Mouse (Mus musculus) hindbrain, embryonic 12.5 days (tissue): ENCODE measurements at regions not wholly inside any gene's neighbourhood (a gene's known extent, or its start where the extent isn't known, plus 50 kb on each side); places are given as distances from the start of the nearest gene placed in this dataset.
A peak's percentile ranks its signal among the peaks of the same experiment; 100 is the strongest.

Experiments used
- ATAC-seq: fragments of 200-750 bp; cut with Nextera tagmentation; 2 replicates; pipeline ENCODE4 v1.8.0; 2017; ENCODE audit warnings: moderate TSS enrichment; ENCODE audit not compliant: low FRiP score
- H3K27ac ChIP-seq: fragments of 300-500 bp; sonication (generic); 2 replicates; pipeline ENCODE4 v1.5.1; 2016; ENCODE audit warnings: mild to moderate bottlenecking
- H3K27me3 ChIP-seq: fragments of 300-500 bp; sonication (generic); 2 replicates; pipeline ENCODE4 v1.6.1; 2016; ENCODE audit warnings: mild to moderate bottlenecking
- H3K36me3 ChIP-seq: fragments of 300-500 bp; sonication (generic); 2 replicates; pipeline ENCODE4 v1.6.1; 2016; ENCODE audit warnings: mild to moderate bottlenecking
- H3K4me1 ChIP-seq: fragments of 300-500 bp; sonication (generic); 2 replicates; pipeline ENCODE4 v1.6.1; 2016
- H3K4me2 ChIP-seq: fragments of 300-500 bp; sonication (generic); replicated peaks from 2 replicates; pipeline ENCODE4 v1.6.1; 2016; ENCODE audit warnings: mild to moderate bottlenecking
- H3K4me3 ChIP-seq: fragments of 300-500 bp; sonication (generic); 2 replicates; pipeline ENCODE4 v1.5.1; 2016; ENCODE audit warnings: mild to moderate bottlenecking
- H3K9ac ChIP-seq: fragments of 300-500 bp; sonication (generic); 2 replicates; pipeline ENCODE4 v1.6.1; 2016; ENCODE audit warnings: mild to moderate bottlenecking, moderate library complexity
- H3K9me3 ChIP-seq: fragments of 300-500 bp; sonication (generic); replicated peaks from 2 replicates; pipeline ENCODE4 v1.6.1; 2016; ENCODE audit warnings: mild to moderate bottlenecking
- WGBS: fragments of 180-500 bp; shearing (Covaris S2); methylation state at CpG from one replicate; pipeline ENCODE4 v1.1.7; 2016; 5-methylcytosine and 5-hydroxymethylcytosine counted together

DNA sequence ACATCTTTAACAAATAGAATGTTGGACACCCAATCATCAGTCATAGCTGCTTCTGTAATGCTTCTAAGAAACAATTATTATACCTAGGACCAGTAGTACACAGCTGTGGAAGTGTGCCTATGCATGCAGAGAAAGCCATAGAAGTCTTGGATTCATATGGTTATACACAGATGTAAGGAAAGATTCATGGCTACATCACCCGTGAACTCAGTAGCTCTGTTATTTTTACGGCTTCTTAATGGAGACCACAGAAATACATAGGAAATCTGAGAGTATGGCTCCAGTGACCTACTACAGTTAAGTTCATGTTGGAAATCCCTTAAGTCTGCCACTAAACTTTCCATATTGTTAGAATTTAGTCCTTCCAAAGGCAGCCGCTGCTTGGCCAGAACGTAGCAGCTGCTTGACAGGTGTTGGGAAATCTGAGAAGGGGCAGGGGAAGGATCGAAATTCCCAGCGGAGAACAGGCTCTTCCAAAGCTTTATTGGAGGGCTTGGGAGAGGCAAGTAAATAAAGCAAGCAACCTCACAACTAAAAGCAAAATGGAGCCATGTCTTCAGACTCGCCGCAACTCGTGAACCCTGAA is 78.8 kb upstream of the Ankfn1 start:
- no peak overlapping the region for H3K27ac ChIP-seq
- WGBS: 72% methylated on average over 9 of the region's 9 CpGs
- no peaks in the 10 kb centered on the region for H3K4me1 ChIP-seq
- ATAC-seq: no peak
- no peak overlapping the region for H3K4me3 ChIP-seq
- no peaks in the 10 kb centered on the region for H3K36me3 ChIP-seq
- H3K9me3 ChIP-seq: no peaks in the 10 kb centered on the region
- no peak overlapping the region for H3K4me2 ChIP-seq
- H3K9ac ChIP-seq: no peak overlapping the region
- no peaks in the 10 kb centered on the region for H3K27me3 ChIP-seq

DNA sequence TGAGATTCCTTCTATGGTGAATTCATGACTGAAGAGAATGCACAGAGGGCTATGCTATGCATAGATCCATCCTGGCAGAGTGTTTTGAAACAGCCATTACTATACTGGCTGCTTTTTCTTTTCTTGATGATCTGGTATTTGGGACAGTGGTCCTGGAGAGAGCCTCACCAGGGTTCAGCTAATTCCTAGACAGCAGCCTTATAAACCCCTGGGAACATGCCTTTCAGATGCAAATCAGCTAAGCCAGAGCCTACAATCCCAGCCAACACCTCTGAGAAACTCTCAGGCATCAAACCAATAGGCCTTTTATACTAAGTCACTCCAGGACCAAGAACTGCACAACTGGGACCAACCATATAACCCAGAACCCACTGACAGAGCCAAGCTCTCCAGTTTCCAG is 64.4 kb upstream of the Ankfn1 start:
- Histone ChIP-seq H3K4me3 (no peak overlapping the region), H3K36me3 (no peaks in the 10 kb centered on the region), H3K4me1 (peaks cover 10% of the 10 kb centered on the region), H3K27me3 (no peaks in the 10 kb centered on the region), H3K27ac (no peak overlapping the region), H3K9ac (no peak overlapping the region), H3K9me3 (no peaks in the 10 kb centered on the region), H3K4me2 (no peak overlapping the region)
- ATAC-seq: no peak

DNA sequence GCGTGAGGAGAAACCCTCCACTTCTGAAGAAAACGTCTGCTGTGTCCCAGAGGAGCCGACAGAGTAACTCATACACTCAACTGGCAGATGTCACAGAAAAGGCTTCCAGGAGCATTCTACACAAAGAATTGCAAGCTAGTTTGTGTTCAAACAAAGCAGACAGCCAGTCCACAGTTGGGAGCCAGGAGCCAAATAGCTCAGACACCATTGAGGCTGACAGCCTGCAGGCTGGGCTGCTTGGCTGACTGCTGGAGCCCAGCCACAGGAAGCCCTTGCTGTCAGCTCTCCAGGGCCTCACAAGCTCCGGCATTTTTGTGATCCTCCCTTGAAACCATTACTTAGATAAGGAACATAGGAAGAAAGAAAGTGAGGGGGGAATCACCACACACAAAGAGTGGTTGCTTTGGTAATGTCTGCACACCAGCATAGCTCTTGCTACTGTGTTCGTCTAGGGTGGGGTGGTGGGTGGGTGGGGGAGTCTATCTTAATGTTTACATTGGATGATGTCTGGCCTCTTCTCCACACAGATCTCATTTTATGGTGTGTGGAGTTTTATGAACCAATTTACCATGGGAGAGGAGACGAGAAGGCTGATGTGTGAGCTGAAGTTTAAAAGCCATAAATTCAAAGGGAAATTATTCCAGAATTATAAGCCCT is 62.3 kb upstream of the Ankfn1 start:
- H3K4me2 ChIP-seq: no peak overlapping the region
- no peaks in the 10 kb centered on the region for H3K36me3 ChIP-seq
- H3K4me3 ChIP-seq: no peak overlapping the region
- peak overlapping the region; percentile 49 for H3K27ac ChIP-seq
- ATAC-seq: no peak
- WGBS: 21% methylated on average over 6 of the region's 6 CpGs
- no peaks in the 10 kb centered on the region for H3K27me3 ChIP-seq
- peaks cover 10% of the 10 kb centered on the region for H3K4me1 ChIP-seq
- H3K9ac ChIP-seq: no peak overlapping the region
- H3K9me3 ChIP-seq: no peaks in the 10 kb centered on the region

DNA sequence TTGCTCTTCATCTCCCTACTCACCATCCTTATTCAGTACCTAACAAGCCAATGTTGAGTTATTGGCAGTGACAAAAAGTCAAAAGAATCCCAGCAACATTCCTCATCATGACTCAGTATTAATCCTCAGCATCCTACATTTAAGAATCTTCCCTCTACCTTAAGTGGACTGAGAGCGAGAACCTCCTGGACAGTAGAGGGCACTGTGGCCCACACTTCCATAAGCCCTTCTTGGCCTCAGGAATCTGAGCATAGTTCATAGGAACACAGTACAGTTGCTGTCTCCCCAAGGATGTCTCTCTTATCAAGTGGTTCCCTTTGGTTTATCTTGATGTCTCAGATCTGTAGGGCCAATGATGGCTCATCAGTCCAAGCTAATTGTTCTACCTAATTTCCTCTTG is 60.5 kb upstream of the Ankfn1 start:
- no peaks in the 10 kb centered on the region for H3K9me3 ChIP-seq
- WGBS: 97% methylated on average over 1 of the region's 1 CpGs
- no peak overlapping the region for H3K9ac ChIP-seq
- H3K27me3 ChIP-seq: no peaks in the 10 kb centered on the region
- ATAC-seq: no peak
- H3K36me3 ChIP-seq: no peaks in the 10 kb centered on the region
- no peak overlapping the region for H3K4me2 ChIP-seq
- no peak overlapping the region for H3K27ac ChIP-seq
- H3K4me1 ChIP-seq: peaks cover 10% of the 10 kb centered on the region
- H3K4me3 ChIP-seq: no peak overlapping the region

DNA sequence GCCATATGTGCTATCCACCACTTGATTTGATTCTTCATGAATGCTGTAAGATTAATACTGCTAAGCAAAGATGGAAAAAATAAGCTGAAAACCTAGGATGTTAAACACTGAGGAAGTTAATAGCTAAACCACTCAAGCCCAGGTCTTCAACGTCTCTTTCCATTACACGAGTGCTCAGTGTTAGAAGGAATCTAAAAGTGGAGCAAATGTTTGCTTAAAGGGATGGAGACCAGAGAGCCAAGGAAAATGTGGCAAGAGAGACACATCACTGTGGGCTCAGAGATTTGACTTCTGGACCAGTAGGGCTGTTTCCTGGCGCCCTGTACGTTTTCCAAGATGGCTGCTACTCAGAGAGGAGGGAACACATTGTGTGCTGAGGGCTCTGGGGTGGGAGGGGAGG is 59.4 kb upstream of the Ankfn1 start:
- Histone ChIP-seq H3K27me3 (no peaks in the 10 kb centered on the region), H3K4me3 (no peak overlapping the region), H3K27ac (no peak overlapping the region), H3K9me3 (no peaks in the 10 kb centered on the region), H3K9ac (no peak overlapping the region), H3K36me3 (no peaks in the 10 kb centered on the region), H3K4me1 (peaks cover 10% of the 10 kb centered on the region), H3K4me2 (no peak overlapping the region)
- ATAC-seq: no peak
- 86% methylated on average over 4 of the region's 4 CpGs for WGBS

DNA sequence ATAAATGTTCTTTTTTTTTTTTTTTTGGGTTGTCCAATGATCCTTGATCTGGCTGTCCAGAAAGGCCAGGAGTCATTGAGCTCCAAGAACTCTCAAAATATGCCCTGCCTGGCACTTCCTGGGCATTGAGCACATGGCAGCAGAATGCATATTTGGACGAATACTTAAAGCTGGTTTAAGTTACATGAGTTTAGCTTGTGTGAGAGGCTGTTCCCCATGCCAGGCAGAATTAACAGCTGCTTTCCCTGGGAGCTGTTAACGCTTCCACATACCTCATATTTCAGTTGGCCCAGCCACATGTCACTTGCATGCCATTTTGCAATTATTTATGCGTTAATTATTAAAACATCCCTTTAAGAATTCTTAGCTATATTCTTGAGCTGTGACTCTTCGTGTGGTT is 56.6 kb upstream of the Ankfn1 start:
- Histone ChIP-seq H3K9ac (no peak overlapping the region), H3K9me3 (no peaks in the 10 kb centered on the region), H3K36me3 (no peaks in the 10 kb centered on the region), H3K27ac (no peak overlapping the region), H3K4me1 (no peaks in the 10 kb centered on the region), H3K27me3 (no peaks in the 10 kb centered on the region), H3K4me2 (no peak overlapping the region), H3K4me3 (no peak overlapping the region)
- ATAC-seq: no peak
- 87% methylated on average over 4 of the region's 4 CpGs for WGBS

DNA sequence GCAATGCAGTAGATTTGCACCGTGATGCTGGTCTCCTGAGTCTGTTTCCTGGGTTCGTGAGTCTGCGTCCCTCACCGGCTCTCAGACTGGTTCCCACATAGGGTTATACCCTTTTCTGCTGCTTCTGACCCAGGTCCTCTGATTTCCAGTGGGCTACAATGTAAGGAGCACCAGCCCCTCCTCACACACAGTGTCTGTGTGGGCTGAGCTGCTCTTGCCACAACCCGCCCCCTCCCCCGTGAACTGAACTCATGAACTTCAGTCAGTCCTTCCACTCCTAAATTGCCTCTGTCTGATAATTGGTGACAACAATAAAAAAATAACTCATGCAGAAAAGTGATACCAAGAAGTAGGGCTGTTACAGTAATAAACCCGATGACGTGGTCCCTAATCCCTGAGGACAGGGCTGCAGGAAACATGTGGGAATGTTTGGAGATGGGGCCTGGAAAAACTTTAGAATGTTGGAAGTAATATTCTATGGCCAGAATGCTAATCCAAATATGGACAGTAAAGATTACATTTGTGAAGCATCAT is 54.2 kb upstream of the Ankfn1 start:
- no peaks in the 10 kb centered on the region for H3K4me1 ChIP-seq
- H3K9ac ChIP-seq: no peak overlapping the region
- no peak overlapping the region for H3K4me3 ChIP-seq
- H3K4me2 ChIP-seq: no peak overlapping the region
- H3K27ac ChIP-seq: no peak overlapping the region
- H3K9me3 ChIP-seq: no peaks in the 10 kb centered on the region
- ATAC-seq: no peak
- WGBS: 80% methylated on average over 8 of the region's 8 CpGs
- no peaks in the 10 kb centered on the region for H3K27me3 ChIP-seq
- no peaks in the 10 kb centered on the region for H3K36me3 ChIP-seq
